Mouse (Mus musculus): ENCODE data around the gene Nrp2.

Nrp2 gene

GRCm38 (mm10) chr1:62704889-62705516 lies 1.9 kb downstream of the Nrp2 start:
- DNase-seq, result no peak

DNA sequence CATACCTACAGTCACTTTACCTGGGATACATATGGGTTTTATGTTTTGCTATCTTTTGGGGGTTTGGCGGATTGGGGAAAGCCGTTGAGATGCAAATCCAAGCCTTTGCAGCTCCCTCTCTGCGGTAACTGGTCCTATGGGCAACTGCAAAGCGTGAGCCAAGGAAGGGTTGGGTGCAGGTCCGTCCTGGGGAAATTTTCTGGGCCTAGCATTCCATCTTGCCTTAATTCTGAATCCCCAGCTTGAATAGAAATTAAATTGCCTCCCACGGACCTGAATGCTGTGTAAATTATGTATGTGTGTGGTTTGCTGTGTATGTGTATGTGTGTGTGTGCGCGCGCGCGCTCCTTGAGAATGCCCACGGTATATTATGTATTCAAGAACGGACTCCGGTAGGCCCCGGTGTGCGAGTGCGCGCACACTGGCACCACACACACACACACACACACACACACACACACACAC lies 2.5 kb downstream of the Nrp2 start:
- DNase-seq, result no peak

GRCm38 (mm10) chr1:62706085-62707021 lies 3.3 kb downstream of the Nrp2 start:
- DNase-seq, result peak in 1 of 2 experiments; percentile 33

GRCm38 (mm10) chr1:62707101-62707912 lies 4.2 kb downstream of the Nrp2 start:
- peak in 1 of 2 experiments; percentile 25 for DNase-seq

DNA sequence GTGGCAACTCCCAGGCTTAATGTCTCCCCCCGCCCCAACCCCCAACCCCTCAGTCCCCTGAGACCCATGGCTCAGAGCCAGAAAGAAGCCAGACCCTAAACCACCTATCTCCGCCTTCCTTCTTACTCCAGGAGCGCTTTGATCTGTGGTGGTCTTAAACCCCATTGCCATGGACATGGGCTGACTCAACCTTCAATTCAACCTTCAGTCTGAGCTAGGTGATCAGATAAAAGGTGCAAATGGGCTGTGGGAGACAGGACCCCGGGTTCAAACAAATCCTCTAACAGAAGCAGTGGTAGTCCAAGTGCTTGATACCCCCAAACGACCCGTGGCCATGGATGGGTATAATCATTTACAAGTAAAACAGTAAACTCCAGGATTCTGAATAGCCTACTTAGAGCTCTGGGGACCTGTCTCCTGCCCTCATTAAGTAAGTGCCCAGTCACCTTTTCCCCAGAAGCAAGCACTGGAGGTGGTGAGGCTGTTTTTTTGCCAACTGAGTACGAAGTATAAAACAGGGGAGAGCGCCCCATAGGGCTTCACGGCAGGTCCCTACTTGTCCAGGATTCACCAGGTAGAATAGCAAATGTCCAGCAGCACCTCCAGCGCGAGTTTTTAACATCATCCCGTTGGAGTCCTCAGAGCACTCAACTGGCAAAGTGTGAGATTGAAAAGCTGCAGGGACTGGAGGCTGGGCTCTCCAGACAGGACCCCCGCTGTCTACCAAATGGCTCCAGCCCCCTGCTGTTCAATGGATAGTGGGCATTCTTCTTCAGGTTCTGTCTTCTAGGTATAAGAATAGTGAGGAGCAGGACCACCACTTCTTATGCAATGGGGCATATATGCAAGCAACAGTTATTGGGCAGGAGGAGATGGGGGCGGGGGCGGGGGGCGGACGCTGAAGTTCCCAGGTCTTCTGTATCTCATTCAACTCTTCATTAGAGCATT lies 5.1 kb downstream of the Nrp2 start:
- DNase-seq, result peak in 1 of 2 experiments; percentile 7

- DNase-seq, result no peak
These were observed 6.8 kb downstream of the Nrp2 start for GRCm38 (mm10) chr1:62709770-62710335.

- DNase-seq, result no peak
These were observed 10.1 kb downstream of the Nrp2 start for GRCm38 (mm10) chr1:62713021-62713676.

DNA sequence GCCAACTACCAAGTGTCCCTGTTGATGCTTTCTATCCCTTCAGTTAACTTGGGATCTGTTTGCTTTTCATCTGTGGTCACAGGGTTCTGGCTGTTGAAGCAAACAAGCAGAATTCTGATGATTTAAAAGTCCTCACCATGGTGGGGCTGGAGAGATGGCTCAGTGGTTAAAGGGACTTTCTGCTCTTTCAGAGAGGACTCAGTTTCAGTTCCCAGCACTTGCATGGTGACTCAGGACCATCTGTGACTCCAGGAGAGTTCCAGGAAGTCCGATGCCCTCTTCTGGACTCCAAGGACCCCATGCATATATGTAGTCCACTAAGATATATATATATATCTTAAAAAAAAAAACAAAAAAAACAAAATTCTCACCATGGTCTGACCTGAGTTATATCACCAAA lies 11.9 kb downstream of the Nrp2 start:
- no peak for DNase-seq

- no peak for DNase-seq
These were observed 12.6 kb downstream of the Nrp2 start for GRCm38 (mm10) chr1:62715692-62716091.

GRCm38 (mm10) chr1:62716836-62717478 lies 13.9 kb downstream of the Nrp2 start:
- no peak for DNase-seq

DNA sequence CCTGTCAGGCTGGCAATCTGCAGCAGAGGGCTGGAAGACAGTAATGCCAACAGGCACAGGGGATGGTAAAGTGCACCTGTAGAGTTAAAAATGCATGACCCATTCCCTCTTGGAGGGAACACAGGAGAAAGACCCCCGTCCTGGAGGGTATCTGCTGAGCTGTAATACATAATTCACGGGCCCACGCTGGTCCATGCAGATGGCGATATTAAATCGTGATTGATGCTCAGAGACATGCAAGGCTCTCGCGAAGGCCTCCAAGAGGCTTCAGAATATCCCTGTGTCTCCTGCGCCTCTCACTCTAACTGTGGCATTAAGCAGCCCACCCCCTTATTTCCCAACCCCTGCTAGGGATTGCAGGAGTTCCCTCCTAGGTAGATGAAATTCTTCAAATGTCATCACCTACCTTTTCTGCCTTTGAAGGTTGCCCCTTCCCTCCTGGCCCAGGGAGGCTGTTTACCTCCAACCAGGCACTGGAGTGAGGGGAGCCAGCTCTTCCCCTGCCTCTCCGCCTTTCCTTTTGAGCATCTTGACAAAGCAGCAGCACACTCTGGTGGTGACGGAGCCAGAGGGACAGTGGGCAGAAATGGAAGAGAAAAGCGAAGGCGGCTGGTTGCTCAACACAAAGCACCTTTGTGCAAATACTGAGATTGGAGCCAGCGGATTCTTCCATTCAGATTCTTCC lies 14.6 kb downstream of the Nrp2 start:
- DNase-seq, result no peak

- no peak for DNase-seq
These were observed 15.1 kb downstream of the Nrp2 start for GRCm38 (mm10) chr1:62718237-62718571.

DNA sequence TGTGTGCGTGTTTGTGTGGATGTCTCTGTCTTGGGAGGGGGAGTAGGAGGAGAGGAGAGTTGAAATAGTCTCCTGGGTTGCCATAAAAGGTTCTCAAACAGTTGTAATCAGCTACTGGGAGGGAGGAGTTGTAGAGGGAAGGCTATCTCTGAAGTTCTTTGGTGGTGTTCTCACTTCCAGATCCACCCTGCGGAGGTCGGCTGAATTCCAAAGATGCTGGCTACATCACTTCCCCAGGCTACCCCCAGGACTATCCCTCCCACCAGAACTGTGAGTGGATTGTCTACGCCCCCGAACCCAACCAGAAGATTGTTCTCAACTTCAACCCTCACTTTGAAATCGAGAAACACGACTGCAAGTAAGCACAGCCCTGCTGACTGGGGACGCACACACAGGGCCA lies 15.7 kb downstream of the Nrp2 start:
- DNase-seq, result no peak

GRCm38 (mm10) chr1:62719770-62720169 lies 16.7 kb downstream of the Nrp2 start:
- DNase-seq, result no peak

GRCm38 (mm10) chr1:62720176-62720575 lies 17.1 kb downstream of the Nrp2 start:
- DNase-seq, result no peak

- DNase-seq, result peak in 1 of 2 experiments; percentile 53
These were observed 17.9 kb downstream of the Nrp2 start for GRCm38 (mm10) chr1:62720727-62721705.

DNA sequence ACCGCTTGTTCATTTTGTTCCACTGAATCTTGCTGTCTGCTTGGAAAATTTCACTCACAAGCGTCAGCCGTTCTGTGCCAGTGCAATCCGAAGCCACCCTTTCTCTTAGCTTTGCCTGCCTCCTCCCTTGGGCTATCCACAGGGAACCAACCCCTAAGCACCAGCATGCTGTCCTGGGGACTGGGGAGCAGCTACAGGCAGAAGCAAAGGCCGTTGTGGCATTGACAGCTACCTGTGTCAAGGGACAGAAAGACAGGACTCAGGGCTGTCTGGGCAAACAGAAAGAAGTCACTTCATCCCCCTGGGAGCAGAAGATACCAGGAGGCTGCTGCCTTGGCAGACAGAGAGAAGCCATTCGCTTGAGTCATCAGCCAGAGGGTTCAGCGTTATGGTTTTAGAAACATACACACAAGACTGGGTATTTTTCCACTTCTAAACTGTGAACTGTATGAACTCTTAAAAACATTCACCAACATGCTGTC lies 18.7 kb downstream of the Nrp2 start:
- no peak for DNase-seq

- DNase-seq, result no peak
These were observed 19.4 kb downstream of the Nrp2 start for GRCm38 (mm10) chr1:62722526-62722925.

DNA sequence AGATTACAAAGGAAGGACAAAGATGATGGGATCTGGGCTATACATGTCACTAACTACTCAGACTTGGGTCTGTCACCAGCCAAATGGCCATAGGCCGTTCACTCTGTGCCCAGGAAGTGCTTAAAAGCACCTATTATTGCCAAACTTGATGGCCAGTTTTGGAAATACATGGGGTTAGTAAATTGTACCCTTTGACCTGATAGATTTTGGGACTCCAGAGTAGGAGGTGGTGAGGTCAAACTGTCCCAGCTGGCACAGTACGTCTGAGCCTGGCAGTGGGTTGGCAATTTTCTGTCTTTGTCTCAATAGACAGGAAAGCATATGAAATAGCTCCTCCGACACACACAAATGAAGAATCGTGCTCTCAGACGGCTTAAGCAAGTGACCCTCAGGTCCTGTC lies 20.8 kb downstream of the Nrp2 start:
- DNase-seq, result no peak
